Mouse (Mus musculus): ENCODE data around the gene Psmg4. TPM values are rescaled to one million over a fixed set of nuclear protein-coding genes. Genes with fewer than 3 reads are reported as not detected.

Gene Psmg4
- polyA plus RNA-seq, 1 experiment from 2014 or later = 78.8 TPM

DNA sequence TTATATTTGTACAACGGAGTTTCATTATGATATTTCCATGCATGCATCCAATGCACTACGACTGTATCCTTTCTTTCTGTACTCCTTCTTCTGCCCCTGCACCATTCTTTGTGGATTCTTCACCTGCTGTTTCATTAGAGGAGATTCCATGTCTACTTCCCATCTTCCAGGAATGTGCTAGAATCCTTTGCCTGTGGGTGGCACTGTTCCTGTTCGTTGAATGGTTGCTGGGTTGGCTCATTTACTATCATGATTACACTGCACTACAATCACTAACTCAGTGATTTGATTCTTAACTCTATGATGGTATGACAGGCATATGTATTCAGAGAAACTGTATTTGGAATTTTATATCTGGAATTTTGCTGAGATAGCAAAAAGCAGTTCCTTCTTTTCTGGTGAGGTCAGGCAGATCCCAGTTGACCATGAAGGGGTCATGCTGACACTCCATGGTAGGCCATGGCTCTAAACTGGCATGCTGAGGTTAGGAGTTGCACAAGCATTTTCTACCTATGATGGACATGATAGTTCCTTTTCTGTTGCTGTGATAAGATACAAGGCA is 5.1 kb upstream of the Psmg4 start:
- H3K27ac ChIP-seq (ENCODE audit: poor library complexity, severe bottlenecking) = no peak overlapping the region
- no peak for ATAC-seq (ENCODE audit: insufficient number of reproducible peaks, low FRiP score)

DNA sequence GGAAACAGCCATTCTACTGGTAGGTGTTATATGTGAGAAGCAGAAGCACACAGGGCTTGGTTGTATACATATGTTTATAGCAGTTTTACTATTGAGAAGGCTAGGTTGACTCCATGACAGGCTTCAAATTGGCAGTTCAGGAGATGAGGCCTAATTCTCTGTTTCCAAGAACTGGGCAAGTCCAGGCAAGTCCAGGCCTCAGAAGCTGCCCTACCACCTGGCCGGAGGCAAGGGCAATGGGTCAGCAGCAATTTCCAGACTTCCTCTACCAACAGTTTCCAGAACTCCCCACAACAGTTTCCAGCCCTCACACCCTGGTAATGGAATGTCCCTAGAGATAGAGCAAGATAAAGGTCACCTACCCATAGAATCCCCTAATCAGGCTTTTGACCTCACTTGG is 2.8 kb upstream of the Psmg4 start:
- 84% methylated on average over 1 of the region's 1 CpGs for WGBS
- ATAC-seq (ENCODE audit: insufficient number of reproducible peaks, low FRiP score) = no peak
- peaks cover 26% of the 10 kb centered on the region for H3K4me1 ChIP-seq (replicated peaks)

More for the DNA sequence above, 5.1 kb upstream of the Psmg4 start:
- Histone ChIP-seq H3K27me3 (replicated peaks) (no peaks in the 10 kb centered on the region), H3K9me3 (replicated peaks) (no peaks in the 10 kb centered on the region), H3K4me3 (no peak overlapping the region), H3K36me3 (no peaks in the 10 kb centered on the region), H3K4me1 (replicated peaks) (peaks cover 36% of the 10 kb centered on the region), H3K9ac (no peak overlapping the region), H3K4me2 (no peak overlapping the region)
- WGBS = 87% methylated on average over 3 of the region's 3 CpGs

DNA sequence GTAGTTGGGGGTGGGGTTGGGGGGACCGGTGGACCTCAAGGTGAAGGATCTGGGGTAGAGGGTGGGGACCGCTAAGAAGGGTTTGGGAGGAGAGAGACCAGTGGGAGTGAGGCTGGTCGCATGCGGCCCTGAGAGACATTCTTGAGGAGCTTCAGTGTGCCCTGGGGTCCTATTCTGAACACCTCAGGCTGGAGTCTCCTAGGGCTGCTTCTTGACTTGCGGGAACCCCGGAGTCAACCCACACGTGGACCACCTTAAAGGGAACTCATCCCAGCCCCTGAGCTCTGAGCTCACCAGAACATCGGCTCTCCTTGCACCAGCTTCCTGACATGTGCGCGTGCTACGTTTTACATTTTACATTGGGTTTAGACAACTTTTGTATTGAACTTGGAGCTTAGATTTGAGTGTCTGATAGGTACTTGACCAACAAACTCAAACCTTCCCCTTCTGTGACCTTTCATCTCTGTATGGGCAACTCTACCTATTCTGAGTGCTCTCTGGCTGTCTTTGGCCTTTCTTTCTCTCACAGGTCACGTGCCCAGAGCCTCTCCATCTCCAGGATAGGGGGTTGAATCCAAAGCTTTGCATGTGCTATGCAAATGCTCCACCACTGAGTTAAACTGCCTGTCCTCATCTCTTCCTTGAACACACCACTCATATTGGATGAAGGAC is 676 bp downstream of the Psmg4 start:
- WGBS = 44% methylated on average over 12 of the region's 12 CpGs
- peak; percentile 58; the same call in 1 of the 2 replicates for ATAC-seq (ENCODE audit: insufficient number of reproducible peaks, low FRiP score)
- Histone ChIP-seq H3K36me3 (peaks cover 9% of the 10 kb centered on the region), H3K27me3 (replicated peaks) (no peaks in the 10 kb centered on the region), H3K4me2 (peak overlapping the region; percentile 71), H3K4me3 (peak overlapping the region; percentile 65), H3K9me3 (replicated peaks) (no peaks in the 10 kb centered on the region), H3K27ac (ENCODE audit: poor library complexity, severe bottlenecking) (peak overlapping the region; percentile 81), H3K9ac (peak overlapping the region; percentile 69), H3K4me1 (replicated peaks) (peaks cover 10% of the 10 kb centered on the region)

More for the DNA sequence above, 2.8 kb upstream of the Psmg4 start:
- no peak overlapping the region for H3K27ac ChIP-seq (ENCODE audit: poor library complexity, severe bottlenecking)
- H3K27me3 ChIP-seq (replicated peaks) = no peaks in the 10 kb centered on the region
- H3K4me3 ChIP-seq = no peak overlapping the region
- no peak overlapping the region for H3K9ac ChIP-seq
- H3K4me2 ChIP-seq = no peak overlapping the region
- H3K9me3 ChIP-seq (replicated peaks) = no peaks in the 10 kb centered on the region
- H3K36me3 ChIP-seq = no peaks in the 10 kb centered on the region

DNA sequence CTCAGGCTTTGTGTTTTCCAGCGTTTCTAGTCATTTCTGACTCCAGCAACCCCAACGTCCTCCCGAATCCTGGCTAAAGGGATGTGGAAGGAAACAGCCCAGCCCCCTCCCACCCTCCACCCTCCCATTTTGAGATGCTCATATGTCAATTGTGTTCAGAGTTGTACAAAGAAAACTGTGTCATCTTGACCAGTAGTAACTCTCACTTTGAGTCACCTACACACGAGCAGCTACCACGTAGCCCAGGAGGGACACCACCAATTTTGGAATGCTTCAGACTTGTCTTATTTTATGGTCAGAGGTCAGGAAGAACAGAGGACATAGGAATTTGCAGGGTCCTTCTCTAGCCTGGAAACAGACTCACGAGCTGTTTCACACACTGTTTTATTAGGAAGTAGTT is 11.3 kb downstream of the Psmg4 start:
- Histone ChIP-seq H3K27ac (ENCODE audit: poor library complexity, severe bottlenecking) (no peak overlapping the region), H3K9me3 (replicated peaks) (no peaks in the 10 kb centered on the region), H3K4me1 (replicated peaks) (peaks cover 7% of the 10 kb centered on the region), H3K27me3 (replicated peaks) (no peaks in the 10 kb centered on the region), H3K4me2 (no peak overlapping the region), H3K9ac (no peak overlapping the region), H3K4me3 (no peak overlapping the region), H3K36me3 (peaks cover 5% of the 10 kb centered on the region)
- 87% methylated on average over 6 of the region's 6 CpGs for WGBS
- ATAC-seq (ENCODE audit: insufficient number of reproducible peaks, low FRiP score) = no peak

DNA sequence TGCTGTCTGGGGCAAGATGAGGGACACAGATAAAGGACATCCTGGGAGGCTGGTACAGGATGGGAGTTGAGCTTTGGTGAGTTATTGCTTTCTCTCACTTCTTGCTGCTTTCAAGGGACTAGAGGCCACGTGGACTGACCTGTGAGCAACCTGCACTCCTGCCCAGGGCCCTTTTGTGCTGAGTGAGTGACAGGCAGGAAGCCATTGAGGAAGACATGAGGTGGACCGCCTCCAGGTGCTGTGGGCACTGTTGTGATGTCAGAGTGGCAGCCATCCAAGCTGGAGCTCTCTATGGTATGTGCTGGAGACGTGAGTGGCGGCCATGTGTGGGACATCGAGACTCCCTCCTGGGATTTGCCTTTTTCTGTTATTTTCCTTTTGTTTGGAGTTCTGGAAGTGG is 18.9 kb downstream of the Psmg4 start:
- no peak for ATAC-seq (ENCODE audit: insufficient number of reproducible peaks, low FRiP score)
- Histone ChIP-seq H3K4me3 (no peak overlapping the region), H3K36me3 (peaks cover 46% of the 10 kb centered on the region), H3K27ac (ENCODE audit: poor library complexity, severe bottlenecking) (no peak overlapping the region), H3K9ac (no peak overlapping the region), H3K4me2 (no peak overlapping the region), H3K9me3 (replicated peaks) (no peaks in the 10 kb centered on the region), H3K27me3 (replicated peaks) (no peaks in the 10 kb centered on the region), H3K4me1 (replicated peaks) (peaks cover 5% of the 10 kb centered on the region)
- 85% methylated on average over 5 of the region's 5 CpGs for WGBS

DNA sequence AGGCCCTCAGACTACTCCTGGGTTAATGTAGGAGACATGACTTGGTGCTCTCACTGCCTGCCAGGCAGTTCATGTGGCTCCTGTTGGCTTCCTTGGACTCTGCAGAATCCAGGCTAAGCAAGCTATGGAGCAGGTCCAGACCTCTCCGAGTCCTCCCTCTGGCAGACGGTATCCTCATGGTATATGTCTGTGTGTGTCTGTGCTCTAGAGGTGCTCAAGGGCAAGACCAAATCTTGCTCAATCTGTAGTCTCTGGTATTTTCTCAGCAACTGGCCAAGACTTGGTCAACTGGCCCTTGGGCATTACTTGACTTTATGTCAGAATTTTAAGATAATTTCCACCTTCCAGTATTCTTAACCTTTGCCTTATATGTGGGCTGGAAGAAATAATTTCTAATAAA is 22.6 kb downstream of the Psmg4 start:
- Histone ChIP-seq H3K27me3 (replicated peaks) (no peaks in the 10 kb centered on the region), H3K4me2 (no peak overlapping the region), H3K9ac (no peak overlapping the region), H3K4me3 (no peak overlapping the region), H3K27ac (ENCODE audit: poor library complexity, severe bottlenecking) (no peak overlapping the region), H3K9me3 (replicated peaks) (no peaks in the 10 kb centered on the region), H3K4me1 (replicated peaks) (no peaks in the 10 kb centered on the region), H3K36me3 (peaks cover 34% of the 10 kb centered on the region)
- WGBS = 83% methylated on average over 2 of the region's 2 CpGs
- no peak for ATAC-seq (ENCODE audit: insufficient number of reproducible peaks, low FRiP score)

DNA sequence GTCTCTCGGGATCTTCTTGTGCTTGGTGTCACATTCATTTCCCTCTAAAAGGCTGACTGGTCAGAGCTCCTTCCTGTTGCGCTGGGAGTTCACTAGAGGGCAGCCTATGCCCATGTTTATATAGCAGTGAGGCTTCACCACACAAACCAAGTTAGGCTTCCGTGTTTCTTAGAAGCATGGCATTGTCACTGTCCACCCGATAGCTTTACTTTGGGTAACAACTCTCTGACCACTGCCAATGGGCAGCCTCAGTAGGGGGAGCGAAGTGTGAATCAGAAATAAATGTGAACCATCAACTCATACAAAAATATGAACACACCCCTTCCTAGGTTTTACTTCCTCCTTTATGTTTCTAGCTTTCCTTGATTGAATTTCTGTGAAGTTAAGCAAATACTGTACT is 24.8 kb downstream of the Psmg4 start:
- ATAC-seq (ENCODE audit: insufficient number of reproducible peaks, low FRiP score) = peak; percentile 40; the same call in 1 of the 2 replicates
- no peak overlapping the region for H3K4me3 ChIP-seq
- H3K36me3 ChIP-seq = peaks cover 19% of the 10 kb centered on the region
- H3K4me1 ChIP-seq (replicated peaks) = peaks cover 4% of the 10 kb centered on the region
- WGBS = 18% methylated on average over 5 of the region's 5 CpGs
- H3K27ac ChIP-seq (ENCODE audit: poor library complexity, severe bottlenecking) = no peak overlapping the region
- no peak overlapping the region for H3K9ac ChIP-seq
- no peaks in the 10 kb centered on the region for H3K9me3 ChIP-seq (replicated peaks)
- no peak overlapping the region for H3K4me2 ChIP-seq
- H3K27me3 ChIP-seq (replicated peaks) = no peaks in the 10 kb centered on the region

DNA sequence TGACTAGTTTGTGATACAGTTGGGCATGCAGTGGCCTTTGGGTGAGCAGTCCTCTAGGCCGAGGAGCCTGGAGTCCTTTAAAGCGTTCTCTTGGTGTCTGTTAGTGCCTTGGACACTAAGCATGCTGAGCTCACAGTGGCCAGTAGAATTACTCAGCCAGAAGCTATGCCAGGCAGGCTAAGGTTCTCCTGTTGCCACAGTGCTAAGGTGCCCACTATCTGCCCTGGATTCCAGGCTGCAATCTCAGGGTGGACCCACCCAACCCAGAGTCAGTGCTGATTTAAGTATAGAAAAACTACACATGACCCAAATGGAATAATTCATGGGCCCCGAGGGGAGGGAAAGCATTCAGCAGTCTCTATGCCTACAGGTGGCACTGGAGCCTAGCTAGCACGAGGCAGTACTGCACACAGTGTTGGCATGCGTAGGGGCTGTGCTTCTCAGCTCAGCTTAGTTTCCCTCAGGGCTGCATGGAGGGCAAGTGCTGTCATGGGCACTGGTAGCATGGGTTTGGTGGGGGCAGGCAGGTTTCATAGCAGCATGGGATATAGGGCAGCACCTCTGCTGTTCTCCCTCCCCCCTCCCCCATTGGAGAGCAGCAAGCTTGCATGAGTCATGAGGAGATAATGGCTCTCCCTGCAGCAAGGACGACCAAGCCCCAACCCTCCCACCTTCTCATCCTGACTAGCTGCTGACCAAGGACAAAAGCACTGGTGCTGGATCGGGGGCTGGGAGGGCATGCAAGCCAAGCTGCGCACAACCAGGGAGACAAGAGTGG is 29.8 kb downstream of the Psmg4 start:
- Histone ChIP-seq H3K4me1 (replicated peaks) (peaks cover 17% of the 10 kb centered on the region), H3K4me3 (no peak overlapping the region), H3K27ac (ENCODE audit: poor library complexity, severe bottlenecking) (no peak overlapping the region), H3K4me2 (no peak overlapping the region), H3K27me3 (replicated peaks) (no peaks in the 10 kb centered on the region), H3K9ac (no peak overlapping the region), H3K36me3 (peaks cover 15% of the 10 kb centered on the region), H3K9me3 (replicated peaks) (no peaks in the 10 kb centered on the region)
- ATAC-seq (ENCODE audit: insufficient number of reproducible peaks, low FRiP score) = peak; percentile 63
- WGBS = 58% methylated on average over 8 of the region's 8 CpGs

DNA sequence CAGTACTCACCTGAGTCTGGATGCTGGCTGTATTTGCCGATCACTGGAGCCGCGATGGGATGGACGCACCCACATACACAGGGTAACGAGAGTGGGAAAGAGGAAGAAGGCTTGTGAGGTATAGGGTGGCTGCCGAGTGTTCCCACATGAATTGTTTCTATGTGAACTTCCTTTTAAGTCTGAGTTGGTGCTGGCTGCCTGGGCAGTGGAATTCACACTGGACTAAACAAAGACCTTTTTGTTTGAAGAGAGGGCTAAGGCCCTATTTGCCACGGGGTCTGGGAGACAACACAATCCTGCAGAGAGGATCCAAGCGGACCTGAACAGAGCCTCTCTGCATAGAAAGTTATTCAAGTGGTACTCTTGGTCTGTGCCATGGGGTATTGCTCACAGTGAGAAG is 30.6 kb downstream of the Psmg4 start:
- H3K9ac ChIP-seq = no peak overlapping the region
- ATAC-seq (ENCODE audit: insufficient number of reproducible peaks, low FRiP score) = no peak
- H3K27me3 ChIP-seq (replicated peaks) = no peaks in the 10 kb centered on the region
- H3K4me3 ChIP-seq = no peak overlapping the region
- WGBS = 72% methylated on average over 8 of the region's 8 CpGs
- no peak overlapping the region for H3K27ac ChIP-seq (ENCODE audit: poor library complexity, severe bottlenecking)
- H3K36me3 ChIP-seq = peaks cover 15% of the 10 kb centered on the region
- H3K4me1 ChIP-seq (replicated peaks) = peaks cover 17% of the 10 kb centered on the region
- H3K9me3 ChIP-seq (replicated peaks) = no peaks in the 10 kb centered on the region
- H3K4me2 ChIP-seq = no peak overlapping the region

DNA sequence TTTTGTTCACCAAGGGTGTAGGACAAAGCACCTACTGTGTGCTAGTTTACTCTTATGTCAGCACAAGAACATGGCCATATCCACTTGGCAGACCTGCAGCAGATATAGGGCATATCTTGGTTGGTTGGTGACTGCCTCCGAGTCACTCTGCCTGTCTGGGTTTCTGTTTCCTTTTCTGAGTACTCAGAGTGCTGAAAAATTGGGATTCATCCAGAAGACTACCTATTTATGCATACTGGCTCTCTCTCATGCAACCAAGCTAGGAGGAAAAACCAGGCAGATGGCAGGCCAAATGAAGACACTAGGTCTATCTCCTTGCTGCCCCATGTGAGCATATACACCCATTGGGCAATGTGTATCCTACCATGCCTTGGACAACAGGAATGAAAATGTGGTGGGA is 32.9 kb downstream of the Psmg4 start:
- Histone ChIP-seq H3K27ac (ENCODE audit: poor library complexity, severe bottlenecking) (no peak overlapping the region), H3K4me3 (no peak overlapping the region), H3K36me3 (peaks cover 15% of the 10 kb centered on the region), H3K9ac (no peak overlapping the region), H3K4me1 (replicated peaks) (peaks cover 17% of the 10 kb centered on the region), H3K9me3 (replicated peaks) (no peaks in the 10 kb centered on the region), H3K4me2 (no peak overlapping the region), H3K27me3 (replicated peaks) (no peaks in the 10 kb centered on the region)
- WGBS = 73% methylated on average over 1 of the region's 1 CpGs
- no peak for ATAC-seq (ENCODE audit: insufficient number of reproducible peaks, low FRiP score)

DNA sequence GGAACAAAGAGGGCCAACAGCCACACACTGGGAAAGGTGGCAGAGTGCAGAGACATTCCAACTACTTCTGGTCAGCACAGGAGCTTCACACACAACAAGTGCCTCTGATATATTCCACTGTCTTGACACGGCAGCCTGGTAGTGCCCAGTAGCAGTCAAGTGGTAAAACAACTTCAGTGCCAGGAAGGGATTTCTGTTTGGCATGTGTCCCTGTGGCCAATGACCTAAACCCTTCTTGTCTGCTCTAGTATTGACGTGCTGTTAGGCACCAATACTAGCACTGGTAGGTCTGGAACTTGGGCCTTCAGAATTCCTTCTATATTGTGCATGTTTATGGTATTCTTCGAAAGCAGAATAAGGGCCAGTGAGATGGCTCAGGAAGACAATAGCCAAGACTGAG is 42.5 kb downstream of the Psmg4 start:
- Histone ChIP-seq H3K4me2 (no peak overlapping the region), H3K36me3 (peaks cover 13% of the 10 kb centered on the region; the same call in 1 of the 2 replicates), H3K9me3 (replicated peaks) (no peaks in the 10 kb centered on the region), H3K27ac (ENCODE audit: poor library complexity, severe bottlenecking) (no peak overlapping the region), H3K27me3 (replicated peaks) (no peaks in the 10 kb centered on the region), H3K4me1 (replicated peaks) (no peaks in the 10 kb centered on the region), H3K4me3 (no peak overlapping the region), H3K9ac (no peak overlapping the region)
- ATAC-seq (ENCODE audit: insufficient number of reproducible peaks, low FRiP score) = no peak
- 92% methylated on average over 3 of the region's 3 CpGs for WGBS
